Mouse (Mus musculus): ENCODE data around the gene Cilp. TPM values are rescaled to one million over a fixed set of nuclear protein-coding genes. Genes with fewer than 3 reads are reported as not detected.
A peak's percentile ranks its signal among the peaks of the same experiment; 100 is the strongest.
"Not testable (repeated sequence)": the region's sequence is repeated elsewhere in the genome, so short reads cannot be mapped to it uniquely, and the experiment has no call there.

Gene Cilp
- polyA plus RNA-seq, 1 experiment from 2014 or later = 0.23 TPM

- no peaks in the 10 kb centered on the region for H3K4me1 ChIP-seq (ENCODE audit: control insufficient read depth, insufficient read depth, low read length)
- no peaks in the 10 kb centered on the region for H3K9me3 ChIP-seq (ENCODE audit: control insufficient read depth, low read length)
- H3K9ac ChIP-seq (replicated peaks; ENCODE audit: low read depth, low read length) = no peak overlapping the region
- H3K27me3 ChIP-seq (ENCODE audit: control insufficient read depth, insufficient read depth, low read length) = no peaks in the 10 kb centered on the region
- no peak overlapping the region for H3K27ac ChIP-seq (ENCODE audit: low read depth, low read length)
- H3K36me3 ChIP-seq (ENCODE audit: control insufficient read depth, insufficient read depth, low read length) = no peaks in the 10 kb centered on the region
- no peak overlapping the region for H3K4me3 ChIP-seq (ENCODE audit: low read depth, low read length)
- no peak overlapping the region for H3K4me2 ChIP-seq (ENCODE audit: low read depth, low read length)
- no peak for ATAC-seq (ENCODE audit: low read depth)
- WGBS = 67% methylated on average over 7 of the region's 7 CpGs
These were observed 5.6 kb upstream of the Cilp start for GRCm38 (mm10) chr9:65259366-65259765.

GRCm38 (mm10) chr9:65261591-65262230 is 3.3 kb upstream of the Cilp start:
- Histone ChIP-seq H3K4me3 (ENCODE audit: low read depth, low read length) (no peak overlapping the region), H3K4me2 (ENCODE audit: low read depth, low read length) (no peak overlapping the region), H3K27ac (ENCODE audit: low read depth, low read length) (no peak overlapping the region), H3K27me3 (ENCODE audit: control insufficient read depth, insufficient read depth, low read length) (no peaks in the 10 kb centered on the region), H3K9ac (replicated peaks; ENCODE audit: low read depth, low read length) (no peak overlapping the region), H3K9me3 (ENCODE audit: control insufficient read depth, low read length) (no peaks in the 10 kb centered on the region), H3K4me1 (ENCODE audit: control insufficient read depth, insufficient read depth, low read length) (no peaks in the 10 kb centered on the region), H3K36me3 (ENCODE audit: control insufficient read depth, insufficient read depth, low read length) (no peaks in the 10 kb centered on the region)
- no peak for ATAC-seq (ENCODE audit: low read depth)
- 85% methylated on average over 2 of the region's 2 CpGs for WGBS

GRCm38 (mm10) chr9:65262641-65263120 is 2.3 kb upstream of the Cilp start:
- Histone ChIP-seq H3K36me3 (ENCODE audit: control insufficient read depth, insufficient read depth, low read length) (no peaks in the 10 kb centered on the region), H3K9me3 (ENCODE audit: control insufficient read depth, low read length) (no peaks in the 10 kb centered on the region), H3K4me1 (ENCODE audit: control insufficient read depth, insufficient read depth, low read length) (peaks cover 3% of the 10 kb centered on the region), H3K9ac (replicated peaks; ENCODE audit: low read depth, low read length) (no peak overlapping the region), H3K4me2 (ENCODE audit: low read depth, low read length) (no peak overlapping the region), H3K27me3 (ENCODE audit: control insufficient read depth, insufficient read depth, low read length) (no peaks in the 10 kb centered on the region), H3K27ac (ENCODE audit: low read depth, low read length) (no peak overlapping the region), H3K4me3 (ENCODE audit: low read depth, low read length) (no peak overlapping the region)
- no peak for ATAC-seq (ENCODE audit: low read depth)
- WGBS = 94% methylated on average over 3 of the region's 3 CpGs

DNA sequence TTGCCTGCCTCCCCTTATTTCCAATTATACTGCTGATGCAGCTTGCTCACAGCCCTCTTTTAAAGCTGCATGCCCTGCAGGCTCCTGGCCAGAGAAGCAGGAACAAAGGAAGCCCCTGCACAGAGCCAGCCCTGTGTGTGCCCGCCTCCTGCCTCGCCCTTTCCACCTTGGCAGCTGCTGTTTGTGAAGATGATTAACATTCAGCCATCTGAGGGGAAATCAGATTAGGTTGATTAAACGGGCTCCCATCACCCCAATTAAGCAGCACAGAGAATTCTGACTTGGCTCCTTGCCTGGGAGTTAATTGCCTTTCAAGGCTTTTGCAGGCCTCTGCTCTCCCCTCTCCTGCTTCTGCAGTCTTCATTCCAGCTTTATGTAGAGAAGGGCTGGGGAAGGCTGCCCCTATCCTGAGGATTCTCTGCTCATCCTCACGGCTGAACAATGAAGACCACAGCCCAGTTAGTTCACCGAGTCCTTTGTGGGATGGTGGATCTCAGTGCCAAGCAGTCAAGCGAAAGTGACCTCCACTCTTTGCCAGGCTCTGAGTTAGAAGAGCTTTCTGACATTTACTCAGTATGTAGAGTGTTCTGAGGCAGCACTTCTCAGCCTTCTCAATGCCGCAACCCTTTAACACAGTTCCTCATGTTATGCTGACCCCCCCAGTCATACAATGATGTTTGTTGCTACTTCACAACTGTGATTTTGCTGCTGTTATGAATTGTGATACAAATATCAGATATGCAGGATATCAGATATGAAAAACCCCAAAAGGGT is 2.9 kb downstream of the Cilp start:
- Histone ChIP-seq H3K27ac (ENCODE audit: low read depth, low read length) (peak overlapping the region; percentile 87), H3K9me3 (ENCODE audit: control insufficient read depth, low read length) (no peaks in the 10 kb centered on the region), H3K4me3 (ENCODE audit: low read depth, low read length) (no peak overlapping the region), H3K27me3 (ENCODE audit: control insufficient read depth, insufficient read depth, low read length) (no peaks in the 10 kb centered on the region), H3K4me1 (ENCODE audit: control insufficient read depth, insufficient read depth, low read length) (peaks cover 14% of the 10 kb centered on the region), H3K4me2 (ENCODE audit: low read depth, low read length) (no peak overlapping the region), H3K9ac (replicated peaks; ENCODE audit: low read depth, low read length) (peak overlapping the region; percentile 41), H3K36me3 (ENCODE audit: control insufficient read depth, insufficient read depth, low read length) (no peaks in the 10 kb centered on the region)
- 21% methylated on average over 7 of the region's 7 CpGs for WGBS
- ATAC-seq (ENCODE audit: low read depth) = peak; percentile 93

DNA sequence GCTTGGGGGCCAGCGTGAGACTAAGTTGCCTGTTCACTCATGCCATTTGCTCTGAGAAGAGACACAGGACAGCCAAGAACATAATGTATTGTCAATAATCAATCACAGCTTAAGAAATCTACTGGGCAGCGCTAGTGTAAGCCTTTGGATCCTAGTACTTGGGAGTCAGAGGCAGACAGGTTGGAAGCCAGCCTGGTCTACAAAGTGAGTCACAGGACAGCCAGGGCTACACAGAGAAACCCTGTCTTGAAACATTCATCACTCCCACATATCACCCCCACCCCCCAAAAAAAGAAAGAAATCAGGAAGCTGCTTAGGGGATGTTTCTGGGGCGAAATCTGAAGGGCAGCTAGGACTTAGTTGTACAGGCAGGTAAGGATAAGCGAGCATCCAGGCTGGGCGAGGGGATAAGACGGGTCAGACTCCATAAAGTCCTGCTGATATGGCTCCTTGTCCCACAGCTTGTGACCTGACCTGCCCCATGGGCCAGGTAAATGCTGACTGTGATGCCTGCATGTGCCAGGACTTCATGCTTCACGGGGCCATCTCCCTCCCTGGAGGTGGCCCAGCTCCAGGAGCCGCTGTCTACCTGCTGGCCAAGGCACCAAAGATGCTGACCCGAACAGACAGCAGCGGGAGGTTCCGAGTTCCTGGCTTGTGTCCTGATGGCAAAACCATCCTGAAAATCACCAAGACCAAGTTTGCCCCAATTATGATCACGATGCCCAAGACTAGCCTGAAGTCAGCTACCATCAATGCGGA is 8.2 kb downstream of the Cilp start:
- no peak for ATAC-seq (ENCODE audit: low read depth)
- Histone ChIP-seq H3K9ac (replicated peaks; ENCODE audit: low read depth, low read length) (no peak overlapping the region), H3K36me3 (ENCODE audit: control insufficient read depth, insufficient read depth, low read length) (no peaks in the 10 kb centered on the region), H3K4me1 (ENCODE audit: control insufficient read depth, insufficient read depth, low read length) (peaks cover 6% of the 10 kb centered on the region), H3K4me2 (ENCODE audit: low read depth, low read length) (no peak overlapping the region), H3K27me3 (ENCODE audit: control insufficient read depth, insufficient read depth, low read length) (no peaks in the 10 kb centered on the region), H3K27ac (ENCODE audit: low read depth, low read length) (no peak overlapping the region), H3K4me3 (ENCODE audit: low read depth, low read length) (no peak overlapping the region), H3K9me3 (ENCODE audit: control insufficient read depth, low read length) (no peaks in the 10 kb centered on the region)
- 92% methylated on average over 13 of the region's 13 CpGs for WGBS

- peaks cover under 1% of the 10 kb centered on the region; the same call in 1 of the 2 replicates for H3K4me1 ChIP-seq (ENCODE audit: control insufficient read depth, insufficient read depth, low read length)
- H3K36me3 ChIP-seq (ENCODE audit: control insufficient read depth, insufficient read depth, low read length) = no peaks in the 10 kb centered on the region
- ATAC-seq (ENCODE audit: low read depth) = no peak
- no peak overlapping the region for H3K4me3 ChIP-seq (ENCODE audit: low read depth, low read length)
- H3K27ac ChIP-seq (ENCODE audit: low read depth, low read length) = no peak overlapping the region
- no peaks in the 10 kb centered on the region for H3K27me3 ChIP-seq (ENCODE audit: control insufficient read depth, insufficient read depth, low read length)
- H3K9me3 ChIP-seq (ENCODE audit: control insufficient read depth, low read length) = no peaks in the 10 kb centered on the region
- no peak overlapping the region for H3K4me2 ChIP-seq (ENCODE audit: low read depth, low read length)
- H3K9ac ChIP-seq (replicated peaks; ENCODE audit: low read depth, low read length) = no peak overlapping the region
- 75% methylated on average over 4 of the region's 4 CpGs for WGBS
These were observed 8.9 kb downstream of the Cilp start for GRCm38 (mm10) chr9:65273873-65274272.

DNA sequence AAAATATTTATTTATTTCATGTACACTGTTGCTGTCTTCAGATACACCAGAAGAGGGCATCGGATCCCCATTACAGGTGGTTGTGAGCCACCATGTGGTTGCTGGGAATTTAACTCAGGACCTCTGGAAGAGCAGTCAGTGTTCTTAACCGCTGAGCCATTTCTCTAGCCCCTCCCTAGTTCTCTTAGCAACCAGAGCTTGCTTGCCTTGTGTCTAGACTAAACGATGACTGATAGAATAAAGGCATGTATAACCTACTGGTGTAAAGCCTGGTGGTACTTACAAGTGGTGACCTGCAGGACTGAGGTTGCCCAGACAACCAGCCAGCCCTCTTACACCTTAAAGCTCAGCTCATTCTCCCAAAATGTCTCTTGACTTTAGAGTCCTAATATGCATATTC is 9.9 kb downstream of the Cilp start:
- WGBS = 73% methylated on average over 3 of the region's 3 CpGs
- not testable (repeated sequence) for H3K9me3 ChIP-seq (ENCODE audit: control insufficient read depth, low read length); H3K9ac ChIP-seq (replicated peaks; ENCODE audit: low read depth, low read length); ATAC-seq (ENCODE audit: low read depth); H3K4me2 ChIP-seq (ENCODE audit: low read depth, low read length); H3K27me3 ChIP-seq (ENCODE audit: control insufficient read depth, insufficient read depth, low read length); H3K4me3 ChIP-seq (ENCODE audit: low read depth, low read length); H3K27ac ChIP-seq (ENCODE audit: low read depth, low read length); H3K36me3 ChIP-seq (ENCODE audit: control insufficient read depth, insufficient read depth, low read length); H3K4me1 ChIP-seq (ENCODE audit: control insufficient read depth, insufficient read depth, low read length)

GRCm38 (mm10) chr9:65275810-65276530 is 11.0 kb downstream of the Cilp start:
- no peaks in the 10 kb centered on the region for H3K27me3 ChIP-seq (ENCODE audit: control insufficient read depth, insufficient read depth, low read length)
- 89% methylated on average over 4 of the region's 4 CpGs for WGBS
- H3K27ac ChIP-seq (ENCODE audit: low read depth, low read length) = no peak overlapping the region
- no peaks in the 10 kb centered on the region for H3K36me3 ChIP-seq (ENCODE audit: control insufficient read depth, insufficient read depth, low read length)
- H3K9ac ChIP-seq (replicated peaks; ENCODE audit: low read depth, low read length) = no peak overlapping the region
- no peaks in the 10 kb centered on the region for H3K9me3 ChIP-seq (ENCODE audit: control insufficient read depth, low read length)
- ATAC-seq (ENCODE audit: low read depth) = no peak
- no peak overlapping the region for H3K4me2 ChIP-seq (ENCODE audit: low read depth, low read length)
- no peaks in the 10 kb centered on the region for H3K4me1 ChIP-seq (ENCODE audit: control insufficient read depth, insufficient read depth, low read length)
- H3K4me3 ChIP-seq (ENCODE audit: low read depth, low read length) = no peak overlapping the region

Measured in neural tube, embryonic 14.5 days (tissue).